Mouse (Mus musculus) liver, adult 2 months (tissue): ENCODE data around the gene Dyrk1a.

Source experiments
- CTCF ChIP-seq: fragments of 200-500 bp; IDR thresholded peaks from 2 replicates; pipeline ENCODE4 v1.5.1; 2011; ENCODE audit warnings: low read depth, low read length, control low read depth
- POLR2A ChIP-seq: fragments of 200-500 bp; IDR thresholded peaks from 2 replicates; pipeline ENCODE4 v1.6.1; 2011; ENCODE audit warnings: low read length, control low read depth; ENCODE audit not compliant: insufficient read depth; ENCODE audit errors: extremely low read depth

DNA sequence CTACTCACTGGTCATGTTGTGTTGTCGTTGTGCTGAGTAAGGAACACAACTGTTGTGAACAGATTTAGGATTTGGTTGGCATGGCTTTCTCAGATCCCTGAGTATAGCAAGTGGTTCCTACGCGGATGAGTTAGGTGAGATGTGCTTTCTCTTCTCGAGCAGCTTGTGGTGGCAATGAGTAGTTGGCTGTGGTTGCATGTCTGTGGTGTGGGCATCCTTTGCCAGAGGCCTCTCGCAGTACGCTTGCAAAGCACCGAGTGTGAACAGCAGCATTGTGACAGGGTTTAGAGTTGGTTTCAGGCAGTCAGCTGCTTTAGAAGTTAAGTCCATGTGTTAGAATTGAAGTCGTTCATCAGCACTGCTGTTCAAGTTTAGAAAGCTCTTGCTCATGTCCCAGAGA lies 90.4 kb downstream of the Dyrk1a start:
- TF ChIP-seq CTCF (no peak), POLR2A (no peak)
